Mouse (Mus musculus) spleen, postnatal 36 days (tissue): Measurements from ENCODE around the gene Vps26a.
"Not testable (repeated sequence)": the region's sequence is repeated elsewhere in the genome, so short reads cannot be mapped to it uniquely, and the experiment has no call there.

Source experiments
- DNase-seq, 2 experiments: peaks; one replicate each; pipeline ENCODE4 v3.0.0; 2022; ENCODE audit warnings: low spot score in 2 of 2, mixed read lengths in 1 of 2

Gene Vps26a

GRCm38 (mm10) chr10:62500916-62501615, 14.5 kb upstream of the Vps26a start:
- DNase-seq: peak; percentile 38 to 62

GRCm38 (mm10) chr10:62500088-62500915, 13.7 kb upstream of the Vps26a start:
- peak; percentile 71 to 82 for DNase-seq

GRCm38 (mm10) chr10:62491681-62492080, 5.1 kb upstream of the Vps26a start:
- DNase-seq: not testable (repeated sequence)

GRCm38 (mm10) chr10:62488266-62488665, 1.7 kb upstream of the Vps26a start:
- no peak for DNase-seq

DNA sequence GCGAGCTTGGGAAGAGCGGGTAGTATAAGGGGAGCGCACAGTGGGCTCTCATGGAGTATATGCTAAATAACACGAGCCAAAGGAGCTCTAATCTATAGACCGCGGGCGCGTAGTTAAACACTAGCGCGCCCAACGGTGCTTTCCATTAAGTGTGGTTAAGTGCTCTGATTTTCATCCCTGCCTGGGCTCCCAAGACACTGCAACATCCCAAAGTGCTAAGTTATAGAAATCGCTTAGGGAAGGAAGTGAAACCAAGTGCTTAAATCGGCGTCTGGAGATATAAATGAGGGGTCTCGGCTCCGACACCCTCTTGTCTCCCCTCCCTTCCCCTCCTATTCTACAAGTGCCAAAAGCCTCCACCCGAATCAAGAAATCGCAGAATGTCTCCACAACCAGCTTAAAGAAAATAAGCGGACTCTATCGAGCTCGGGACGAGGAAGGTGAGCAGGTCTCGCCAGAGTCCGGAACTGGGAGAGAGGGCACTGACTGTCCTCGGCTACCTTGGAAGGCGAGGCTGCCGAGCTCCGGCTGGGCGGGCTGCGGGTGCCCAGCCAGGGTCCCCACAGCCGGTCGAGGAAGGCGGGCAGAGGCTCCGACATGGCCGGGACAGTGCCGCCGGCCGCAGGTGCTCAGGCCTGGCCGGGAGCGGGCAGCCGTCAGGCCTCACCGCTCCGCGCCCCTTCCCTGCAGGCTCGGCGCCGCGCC, 575 bp downstream of the Vps26a start:
- DNase-seq: no peak

GRCm38 (mm10) chr10:62481108-62481852, 5.3 kb downstream of the Vps26a start:
- DNase-seq: no peak

DNA sequence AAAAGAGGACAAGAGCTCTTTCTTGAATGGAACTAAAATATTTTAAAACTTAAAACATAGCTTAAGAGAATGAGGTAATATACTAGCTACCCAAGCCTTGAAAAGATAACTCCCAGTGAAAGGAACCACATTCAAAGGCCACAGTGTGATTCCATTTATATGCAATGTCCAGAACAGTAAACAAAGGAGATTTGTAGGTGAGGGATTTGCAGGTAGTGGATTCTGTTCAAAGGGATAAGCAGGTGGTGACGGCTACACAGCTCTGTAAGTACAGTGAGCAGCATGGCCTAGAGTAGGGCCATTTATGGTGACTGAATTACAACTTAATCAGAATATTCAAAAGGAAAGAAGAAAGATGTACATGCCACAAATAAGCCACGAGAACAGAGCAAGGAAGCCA, 9.6 kb downstream of the Vps26a start:
- no peak for DNase-seq

DNA sequence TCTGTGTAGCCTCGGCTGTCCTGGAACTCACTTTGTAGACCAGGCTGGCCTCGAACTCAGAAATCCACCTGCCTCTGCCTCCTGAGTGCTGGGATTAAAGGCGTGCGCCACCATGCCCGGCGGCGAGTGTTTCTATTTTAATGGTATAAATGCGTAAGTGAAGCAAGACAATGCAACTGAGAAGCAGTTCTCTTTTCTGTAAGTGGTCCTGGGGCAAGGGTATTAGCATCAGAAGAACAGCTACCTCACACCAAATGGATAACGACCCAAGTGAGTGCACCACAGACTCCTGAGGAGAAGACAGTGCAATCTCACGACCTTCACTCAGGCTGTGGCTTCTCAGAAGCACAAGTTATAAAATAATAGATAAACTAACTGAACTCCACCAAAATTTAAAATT, 11.7 kb downstream of the Vps26a start:
- no peak for DNase-seq

- no peak for DNase-seq
Measured at GRCm38 (mm10) chr10:62471105-62471504, 15.5 kb downstream of the Vps26a start.

DNA sequence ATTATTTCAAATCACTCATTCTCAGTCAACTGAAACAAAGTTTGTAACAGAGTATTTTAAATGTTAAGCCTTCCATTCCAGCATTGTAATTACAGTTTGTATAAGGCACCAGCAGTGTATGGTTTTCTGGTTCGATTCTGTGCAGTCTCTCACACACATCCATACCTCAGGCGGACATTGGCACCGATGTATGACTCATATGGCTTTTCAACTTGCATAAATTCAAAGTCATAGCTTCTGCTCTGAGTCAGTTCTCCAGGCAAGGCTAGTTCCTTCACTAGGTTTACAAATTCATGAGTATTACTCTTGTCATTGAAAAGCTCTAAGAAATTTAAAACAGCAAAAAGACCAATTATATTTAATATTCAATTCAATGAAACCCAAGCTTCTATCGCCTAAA, 16.9 kb downstream of the Vps26a start:
- no peak for DNase-seq

DNA sequence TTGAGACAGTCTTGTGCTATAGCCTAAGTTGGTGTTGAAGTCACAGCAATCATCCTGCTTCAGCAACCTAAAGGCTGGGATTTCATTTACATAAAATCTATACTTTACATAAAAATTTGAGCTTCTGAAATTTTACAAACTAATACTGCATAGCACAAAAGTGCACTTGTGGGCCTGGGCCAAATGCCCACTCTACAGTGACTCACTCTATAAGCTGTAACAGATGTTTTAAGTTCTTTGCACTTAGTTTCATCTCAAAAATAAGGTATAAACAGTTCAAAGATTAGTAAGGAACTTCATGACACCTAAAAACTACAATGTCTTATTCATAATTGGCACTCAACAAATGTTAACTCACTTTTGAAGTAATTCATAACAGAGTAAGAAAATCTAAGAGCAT, 25.3 kb downstream of the Vps26a start:
- DNase-seq: no peak

DNA sequence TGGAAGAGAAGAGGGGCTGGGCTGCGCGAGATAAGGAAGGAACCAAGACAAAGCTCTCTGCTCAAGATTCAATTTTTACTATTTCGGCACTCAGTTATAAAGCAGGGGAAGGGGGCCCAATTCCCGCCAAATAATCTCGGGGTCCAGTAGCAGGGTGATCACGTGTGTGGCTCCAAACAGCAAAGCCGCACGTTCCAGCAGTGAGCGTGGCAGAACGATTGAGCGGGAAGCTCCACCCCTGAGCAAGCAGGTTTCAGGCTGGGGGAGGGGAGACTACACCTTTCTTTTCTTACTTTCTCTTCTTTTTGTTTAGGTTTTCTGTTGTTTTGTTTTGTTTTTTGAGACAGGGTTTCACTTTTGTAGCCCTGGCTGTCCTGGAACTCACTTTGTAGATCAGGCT, 34.6 kb downstream of the Vps26a start:
- not testable (repeated sequence) for DNase-seq

DNA sequence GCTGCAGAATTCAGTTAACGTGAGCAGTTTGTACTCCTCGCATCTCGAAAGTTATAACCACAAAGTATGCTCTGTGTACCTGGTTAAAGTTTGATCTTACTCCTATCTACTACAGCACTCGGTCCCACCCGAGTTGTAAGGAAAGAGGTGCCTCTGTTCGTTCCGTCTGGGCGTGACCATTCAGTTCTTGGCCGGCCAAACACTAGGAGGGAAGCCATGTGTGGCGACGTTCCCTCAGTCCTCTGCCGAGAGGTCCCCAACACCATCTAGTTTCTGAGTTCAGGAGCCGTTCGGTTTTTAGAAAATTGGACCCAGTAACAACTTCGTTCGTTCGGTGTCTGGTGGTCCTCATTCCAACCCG, 36.3 kb downstream of the Vps26a start:
- no peak for DNase-seq

- DNase-seq: peak; percentile 76 to 85
Measured at GRCm38 (mm10) chr10:62449364-62450279, 37.0 kb downstream of the Vps26a start, which contains the start of the genes 4930507D05Rik and Supv3l1. 4930507D05Rik (plus strand) TSS chr10:62449489. Supv3l1 (minus strand) TSS chr10:62449738.

DNA sequence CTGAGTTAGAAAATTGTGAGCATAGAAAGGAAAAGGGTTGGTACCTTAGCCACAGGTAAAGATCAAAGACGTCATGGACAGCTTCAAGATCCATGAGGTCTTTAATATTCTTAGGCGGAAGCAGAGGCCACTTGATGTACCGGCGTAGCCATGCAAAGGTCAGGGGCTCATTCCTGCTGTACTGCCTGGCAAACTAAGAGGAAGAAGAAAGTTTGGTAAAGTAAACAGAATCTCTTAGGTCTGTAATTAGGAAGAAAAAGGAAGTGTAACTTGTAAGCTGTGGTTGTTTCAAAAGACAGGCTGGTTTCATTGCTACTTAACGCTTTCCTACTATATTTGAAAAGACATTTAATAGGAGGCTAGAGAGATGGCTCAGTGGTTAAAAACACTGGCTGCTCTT, 56.2 kb downstream of the Vps26a start:
- no peak for DNase-seq

DNA sequence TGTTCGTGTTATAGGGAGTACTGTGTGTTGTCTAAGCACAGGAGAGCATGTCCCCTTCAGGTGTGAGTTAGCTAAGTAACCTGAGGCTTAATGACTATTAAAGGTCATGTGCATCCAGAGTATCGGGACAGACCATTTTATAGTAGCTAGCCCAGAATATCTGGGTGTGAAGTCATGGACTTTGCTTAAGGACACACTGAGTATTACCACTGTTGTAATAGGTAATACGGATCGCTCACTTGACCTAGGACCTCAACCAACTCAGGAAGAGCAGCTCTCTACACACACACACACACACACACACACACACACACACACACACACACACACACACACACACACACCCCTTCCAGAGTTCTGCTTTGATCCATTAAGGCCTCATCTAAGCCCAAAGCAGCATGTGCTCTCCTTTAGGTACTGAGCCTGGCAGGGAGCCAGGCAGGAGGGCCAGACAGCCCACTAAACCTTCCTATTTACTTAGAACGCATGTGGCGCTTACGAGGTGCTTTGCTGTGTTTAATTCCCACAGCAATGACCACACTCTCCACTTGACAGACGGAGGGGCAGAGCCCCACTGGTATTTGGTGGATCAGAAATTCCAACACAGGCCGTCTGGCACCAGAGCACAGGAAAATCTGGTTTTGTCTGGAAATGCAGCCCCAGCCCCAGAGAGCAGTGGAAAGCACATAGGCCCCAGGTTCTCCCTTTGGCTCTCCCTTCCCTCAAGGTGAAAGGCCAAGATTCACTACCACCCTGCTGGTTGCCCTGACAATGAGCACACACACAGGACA, 61.3 kb downstream of the Vps26a start:
- DNase-seq: no peak

GRCm38 (mm10) chr10:62422255-62422654, 64.3 kb downstream of the Vps26a start, which contains the start of gene Hkdc1:
Hkdc1 (minus strand) TSS chr10:62422491.
- no peak for DNase-seq

DNA sequence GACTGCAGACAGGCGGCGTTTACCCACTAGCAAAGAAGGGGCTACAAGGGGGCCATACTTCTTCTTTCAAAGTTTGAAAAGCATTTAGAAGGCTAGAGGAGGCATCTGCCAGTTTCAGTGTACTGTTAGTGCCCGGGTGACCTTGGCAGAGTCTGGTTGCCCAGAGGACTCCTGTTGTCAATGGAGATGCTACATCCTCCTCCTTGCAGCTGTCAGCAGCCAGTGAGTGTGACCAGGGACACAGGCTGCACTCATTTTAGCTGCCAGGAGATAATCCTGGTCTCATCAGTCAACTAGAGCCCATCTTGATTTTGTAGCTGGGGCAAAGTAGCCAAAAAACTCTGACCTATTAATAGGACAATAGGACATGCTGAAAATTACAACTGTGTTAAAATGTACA, 65.5 kb downstream of the Vps26a start:
- no peak for DNase-seq

GRCm38 (mm10) chr10:62420399-62420798, 66.2 kb downstream of the Vps26a start:
- no peak for DNase-seq

DNA sequence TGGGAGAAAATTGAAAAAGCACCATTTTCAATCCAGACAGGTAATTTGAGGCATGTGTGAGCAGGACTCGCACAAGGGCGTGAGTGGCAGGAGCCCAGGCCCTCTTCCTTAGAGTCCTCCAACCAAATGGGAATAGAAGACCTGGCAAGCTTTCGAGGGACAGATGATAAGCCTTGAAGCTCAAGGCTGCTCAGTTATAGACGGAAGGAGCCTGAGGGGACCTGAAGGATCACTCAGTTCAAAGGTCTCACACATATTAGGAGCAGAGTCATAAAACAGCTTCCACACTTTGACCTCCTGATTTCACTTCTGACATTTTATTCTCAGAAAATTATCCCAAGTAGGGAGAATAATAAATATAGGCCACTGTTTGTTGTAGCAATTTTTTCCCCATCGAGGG, 67.2 kb downstream of the Vps26a start:
- no peak for DNase-seq
